Mouse (Mus musculus): ENCODE results near the gene Gsk3b. TPM values are rescaled to one million over a fixed set of nuclear protein-coding genes. Genes with fewer than 3 reads are reported as not detected.
"Not testable (repeated sequence)": the region's sequence is repeated elsewhere in the genome, so short reads cannot be mapped to it uniquely, and the experiment has no call there.

Gene Gsk3b
- polyA plus RNA-seq, 1 experiment from 2014 or later = 130 TPM

DNA sequence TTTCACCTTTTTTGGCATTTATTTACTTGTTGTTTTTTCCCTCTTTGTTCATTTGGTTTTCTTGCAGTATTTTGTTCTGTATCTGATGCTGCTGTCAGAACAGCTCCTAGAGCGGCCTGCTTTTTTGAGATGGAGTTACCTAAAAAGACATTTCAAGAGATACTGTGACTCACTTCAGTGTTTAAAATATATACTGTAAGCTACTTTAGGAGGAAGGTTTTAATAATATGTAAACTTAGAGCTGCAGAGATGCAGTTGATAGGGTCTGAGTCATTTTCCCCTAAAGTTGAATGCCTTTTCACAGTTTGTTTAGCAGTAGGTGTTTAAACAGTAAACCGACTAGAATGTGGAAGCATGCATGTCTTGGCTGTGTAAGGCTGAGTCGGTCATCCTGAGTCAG lies 101.7 kb downstream of the Gsk3b start:
- 88% methylated on average over 3 of the region's 3 CpGs for WGBS
- H3K36me3 ChIP-seq (ENCODE audit: control insufficient read depth, insufficient read depth, low read length) = peaks cover 63% of the 10 kb centered on the region
- H3K4me3 ChIP-seq (ENCODE audit: low read depth, low read length) = no peak overlapping the region
- ATAC-seq = no peak
- no peak overlapping the region for H3K27ac ChIP-seq (ENCODE audit: low read depth, low read length)
- H3K9me3 ChIP-seq (replicated peaks; ENCODE audit: control insufficient read depth, low read length) = no peaks in the 10 kb centered on the region
- H3K4me2 ChIP-seq (ENCODE audit: low read length) = no peak overlapping the region
- DNase-seq (ENCODE audit: low spot score) = no peak
- H3K27me3 ChIP-seq (replicated peaks; ENCODE audit: control insufficient read depth, insufficient read depth, low read length) = no peaks in the 10 kb centered on the region
- no peaks in the 10 kb centered on the region for H3K4me1 ChIP-seq (ENCODE audit: control insufficient read depth, insufficient read depth, low read length)
- H3K9ac ChIP-seq (ENCODE audit: low read length) = no peak overlapping the region

DNA sequence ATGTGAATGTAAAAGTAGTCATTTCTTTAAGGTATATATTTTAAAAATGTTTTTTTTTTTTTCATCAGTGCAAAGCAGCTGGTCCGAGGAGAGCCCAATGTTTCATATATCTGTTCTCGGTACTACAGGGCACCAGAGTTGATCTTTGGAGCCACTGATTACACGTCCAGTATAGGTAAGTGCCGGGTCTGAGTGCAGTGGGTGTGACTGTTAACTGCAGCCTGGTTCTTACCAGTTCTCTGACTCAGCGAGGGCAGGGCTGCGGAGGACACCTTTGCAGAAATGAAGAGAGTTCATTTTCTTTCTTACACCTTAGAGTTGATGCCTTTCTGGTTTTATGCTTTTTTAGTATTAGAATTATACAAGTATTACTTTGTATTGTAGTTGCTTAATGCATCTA lies 102.7 kb downstream of the Gsk3b start:
- no peak overlapping the region for H3K27ac ChIP-seq (ENCODE audit: low read depth, low read length)
- H3K36me3 ChIP-seq (ENCODE audit: control insufficient read depth, insufficient read depth, low read length) = peaks cover 62% of the 10 kb centered on the region
- H3K9ac ChIP-seq (ENCODE audit: low read length) = no peak overlapping the region
- ATAC-seq (no peak), DNase-seq (ENCODE audit: low spot score) (no peak)
- H3K4me1 ChIP-seq (ENCODE audit: control insufficient read depth, insufficient read depth, low read length) = no peaks in the 10 kb centered on the region
- no peak overlapping the region for H3K4me3 ChIP-seq (ENCODE audit: low read depth, low read length)
- 94% methylated on average over 6 of the region's 6 CpGs for WGBS
- H3K27me3 ChIP-seq (replicated peaks; ENCODE audit: control insufficient read depth, insufficient read depth, low read length) = no peaks in the 10 kb centered on the region
- no peak overlapping the region for H3K4me2 ChIP-seq (ENCODE audit: low read length)
- no peaks in the 10 kb centered on the region for H3K9me3 ChIP-seq (replicated peaks; ENCODE audit: control insufficient read depth, low read length)

DNA sequence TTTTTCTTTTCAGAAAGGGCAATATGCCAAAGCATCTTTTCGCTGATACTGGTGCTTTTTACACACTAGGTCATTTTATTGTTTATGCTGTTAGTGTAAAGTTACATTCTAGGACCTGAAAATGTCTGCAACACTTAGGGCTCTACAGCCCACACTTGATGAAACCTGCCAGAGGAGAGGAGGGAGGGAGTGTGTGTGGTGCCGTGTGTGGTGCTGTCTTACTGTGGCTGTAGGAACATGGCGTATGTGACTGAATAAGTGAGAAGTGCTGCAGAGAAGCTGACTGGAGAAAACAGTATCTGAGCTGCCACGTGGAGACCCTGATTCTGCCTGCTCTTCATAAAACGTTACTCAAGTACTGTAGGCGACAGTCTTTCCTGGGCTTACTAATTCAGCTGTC lies 103.8 kb downstream of the Gsk3b start:
- H3K9me3 ChIP-seq (replicated peaks; ENCODE audit: control insufficient read depth, low read length) = no peaks in the 10 kb centered on the region
- no peaks in the 10 kb centered on the region for H3K27me3 ChIP-seq (replicated peaks; ENCODE audit: control insufficient read depth, insufficient read depth, low read length)
- no peaks in the 10 kb centered on the region for H3K4me1 ChIP-seq (ENCODE audit: control insufficient read depth, insufficient read depth, low read length)
- ATAC-seq = no peak
- H3K4me2 ChIP-seq (ENCODE audit: low read length) = no peak overlapping the region
- H3K36me3 ChIP-seq (ENCODE audit: control insufficient read depth, insufficient read depth, low read length) = peaks cover 64% of the 10 kb centered on the region
- H3K27ac ChIP-seq (ENCODE audit: low read depth, low read length) = no peak overlapping the region
- no peak overlapping the region for H3K4me3 ChIP-seq (ENCODE audit: low read depth, low read length)
- H3K9ac ChIP-seq (ENCODE audit: low read length) = no peak overlapping the region
- WGBS = 77% methylated on average over 6 of the region's 6 CpGs
- no peak for DNase-seq (ENCODE audit: low spot score)

DNA sequence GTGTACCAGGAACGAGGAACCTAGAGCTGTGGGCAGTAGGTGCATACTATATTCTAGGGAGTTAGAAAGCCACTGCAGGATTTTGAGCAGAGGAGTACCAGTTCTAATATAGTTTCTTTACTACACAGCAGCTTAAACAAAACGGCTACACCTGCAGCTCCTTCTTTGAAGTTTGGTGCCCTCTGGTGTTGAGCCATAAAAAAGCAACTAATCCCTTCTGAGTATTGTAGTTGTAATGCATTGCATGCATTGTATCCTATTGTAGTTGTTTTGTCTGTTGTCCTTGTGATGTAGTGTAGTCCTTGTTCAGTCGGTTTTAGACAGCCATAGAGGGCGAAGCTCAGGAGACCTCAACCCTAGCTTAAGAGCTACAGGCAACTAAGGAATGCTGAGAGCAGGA lies 108.5 kb downstream of the Gsk3b start:
- H3K9ac ChIP-seq (ENCODE audit: low read length) = no peak overlapping the region
- H3K27ac ChIP-seq (ENCODE audit: low read depth, low read length) = no peak overlapping the region
- H3K4me3 ChIP-seq (ENCODE audit: low read depth, low read length) = no peak overlapping the region
- ATAC-seq (peak; percentile 72), DNase-seq (ENCODE audit: low spot score) (peak; percentile 85)
- H3K4me1 ChIP-seq (ENCODE audit: control insufficient read depth, insufficient read depth, low read length) = no peaks in the 10 kb centered on the region
- H3K4me2 ChIP-seq (ENCODE audit: low read length) = no peak overlapping the region
- WGBS = 57% methylated on average over 4 of the region's 4 CpGs
- H3K36me3 ChIP-seq (ENCODE audit: control insufficient read depth, insufficient read depth, low read length) = peaks cover 52% of the 10 kb centered on the region
- H3K9me3 ChIP-seq (replicated peaks; ENCODE audit: control insufficient read depth, low read length) = no peaks in the 10 kb centered on the region
- no peaks in the 10 kb centered on the region for H3K27me3 ChIP-seq (replicated peaks; ENCODE audit: control insufficient read depth, insufficient read depth, low read length)

DNA sequence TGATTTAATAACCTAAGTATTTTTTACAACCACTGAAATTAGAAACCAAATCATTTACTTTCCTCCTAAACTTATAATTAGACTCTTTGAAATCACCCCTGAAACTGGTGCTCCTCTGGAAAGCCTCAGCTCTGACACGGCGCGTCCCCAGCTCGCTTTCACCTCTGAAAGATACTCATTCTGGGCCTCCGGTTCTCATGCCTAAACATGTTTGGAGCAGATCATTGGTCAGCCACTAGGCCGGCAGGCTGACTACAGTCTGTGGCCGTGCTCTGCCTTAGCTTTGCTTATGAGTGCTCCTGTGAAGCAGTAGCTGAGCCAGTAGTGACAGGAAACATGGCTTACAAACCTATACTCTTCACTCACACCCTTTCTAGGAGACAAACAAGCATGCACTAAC lies 116.5 kb downstream of the Gsk3b start:
- WGBS = 94% methylated on average over 7 of the region's 7 CpGs
- no peak overlapping the region for H3K9ac ChIP-seq (ENCODE audit: low read length)
- no peak for ATAC-seq
- H3K4me2 ChIP-seq (ENCODE audit: low read length) = no peak overlapping the region
- no peaks in the 10 kb centered on the region for H3K4me1 ChIP-seq (ENCODE audit: control insufficient read depth, insufficient read depth, low read length)
- H3K9me3 ChIP-seq (replicated peaks; ENCODE audit: control insufficient read depth, low read length) = no peaks in the 10 kb centered on the region
- DNase-seq (ENCODE audit: low spot score) = no peak
- H3K27ac ChIP-seq (ENCODE audit: low read depth, low read length) = no peak overlapping the region
- no peaks in the 10 kb centered on the region for H3K27me3 ChIP-seq (replicated peaks; ENCODE audit: control insufficient read depth, insufficient read depth, low read length)
- peaks cover 32% of the 10 kb centered on the region for H3K36me3 ChIP-seq (ENCODE audit: control insufficient read depth, insufficient read depth, low read length)
- no peak overlapping the region for H3K4me3 ChIP-seq (ENCODE audit: low read depth, low read length)

DNA sequence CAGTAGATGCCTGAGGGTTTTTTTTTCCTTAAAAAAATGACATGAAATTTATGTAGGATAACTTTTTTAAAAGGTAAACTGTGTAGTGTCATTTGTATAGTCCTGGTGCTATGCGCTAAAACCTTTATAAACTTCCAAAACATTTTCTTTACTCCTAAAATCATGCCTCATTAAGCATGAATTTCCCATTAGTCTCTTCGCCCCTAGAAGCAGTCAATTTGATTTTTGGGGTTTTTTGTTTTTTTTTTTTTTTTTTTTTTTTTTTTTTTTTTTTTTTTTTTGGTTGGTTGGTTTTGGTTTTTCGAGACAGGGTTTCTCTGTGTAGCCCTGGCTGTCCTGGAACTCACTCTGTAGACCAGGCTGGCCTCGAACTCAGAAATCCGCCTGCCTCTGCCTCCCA lies 133.7 kb downstream of the Gsk3b start:
- not testable (repeated sequence) for H3K9ac ChIP-seq (ENCODE audit: low read length); H3K9me3 ChIP-seq (replicated peaks; ENCODE audit: control insufficient read depth, low read length); H3K4me3 ChIP-seq (ENCODE audit: low read depth, low read length); DNase-seq (ENCODE audit: low spot score); H3K27ac ChIP-seq (ENCODE audit: low read depth, low read length); H3K27me3 ChIP-seq (replicated peaks; ENCODE audit: control insufficient read depth, insufficient read depth, low read length); H3K4me2 ChIP-seq (ENCODE audit: low read length); ATAC-seq; H3K4me1 ChIP-seq (ENCODE audit: control insufficient read depth, insufficient read depth, low read length)
- H3K36me3 ChIP-seq (ENCODE audit: control insufficient read depth, insufficient read depth, low read length) = peaks cover 43% of the 10 kb centered on the region
- 90% methylated on average over 4 of the region's 5 CpGs for WGBS

- ATAC-seq = no peak
- Histone ChIP-seq H3K9me3 (replicated peaks; ENCODE audit: control insufficient read depth, low read length) (no peaks in the 10 kb centered on the region), H3K27ac (ENCODE audit: low read depth, low read length) (no peak overlapping the region), H3K36me3 (ENCODE audit: control insufficient read depth, insufficient read depth, low read length) (peaks cover 27% of the 10 kb centered on the region), H3K4me2 (ENCODE audit: low read length) (no peak overlapping the region), H3K9ac (ENCODE audit: low read length) (no peak overlapping the region), H3K4me3 (ENCODE audit: low read depth, low read length) (no peak overlapping the region), H3K27me3 (replicated peaks; ENCODE audit: control insufficient read depth, insufficient read depth, low read length) (no peaks in the 10 kb centered on the region), H3K4me1 (ENCODE audit: control insufficient read depth, insufficient read depth, low read length) (no peaks in the 10 kb centered on the region)
- no peak for DNase-seq (ENCODE audit: low spot score)
- 84% methylated on average over 4 of the region's 4 CpGs for WGBS
These were observed 148.3 kb downstream of the Gsk3b start for GRCm38 (mm10) chr16:38236936-38237585.

GRCm38 (mm10) chr16:38239729-38240128 lies 150.9 kb downstream of the Gsk3b start:
- Histone ChIP-seq H3K9ac (ENCODE audit: low read length) (no peak overlapping the region), H3K4me2 (ENCODE audit: low read length) (no peak overlapping the region), H3K4me3 (ENCODE audit: low read depth, low read length) (no peak overlapping the region), H3K27ac (ENCODE audit: low read depth, low read length) (no peak overlapping the region), H3K27me3 (replicated peaks; ENCODE audit: control insufficient read depth, insufficient read depth, low read length) (no peaks in the 10 kb centered on the region), H3K36me3 (ENCODE audit: control insufficient read depth, insufficient read depth, low read length) (peaks cover 37% of the 10 kb centered on the region), H3K9me3 (replicated peaks; ENCODE audit: control insufficient read depth, low read length) (no peaks in the 10 kb centered on the region), H3K4me1 (ENCODE audit: control insufficient read depth, insufficient read depth, low read length) (no peaks in the 10 kb centered on the region)
- no peak for ATAC-seq
- DNase-seq (ENCODE audit: low spot score) = peak; percentile 49
- 87% methylated on average over 5 of the region's 5 CpGs for WGBS

- no peaks in the 10 kb centered on the region for H3K9me3 ChIP-seq (replicated peaks; ENCODE audit: control insufficient read depth, low read length)
- no peak for ATAC-seq
- no peak overlapping the region for H3K27ac ChIP-seq (ENCODE audit: low read depth, low read length)
- H3K4me2 ChIP-seq (ENCODE audit: low read length) = no peak overlapping the region
- no peak overlapping the region for H3K4me3 ChIP-seq (ENCODE audit: low read depth, low read length)
- no peak for DNase-seq (ENCODE audit: low spot score)
- no peak overlapping the region for H3K9ac ChIP-seq (ENCODE audit: low read length)
- 95% methylated on average over 10 of the region's 10 CpGs for WGBS
- peaks cover 37% of the 10 kb centered on the region for H3K36me3 ChIP-seq (ENCODE audit: control insufficient read depth, insufficient read depth, low read length)
- H3K4me1 ChIP-seq (ENCODE audit: control insufficient read depth, insufficient read depth, low read length) = no peaks in the 10 kb centered on the region
- no peaks in the 10 kb centered on the region for H3K27me3 ChIP-seq (replicated peaks; ENCODE audit: control insufficient read depth, insufficient read depth, low read length)
These were observed 151.4 kb downstream of the Gsk3b start for GRCm38 (mm10) chr16:38240167-38240566.
